In genomic region chr7:66250030-66250429, GRCm38 (mm10) we compare ENCODE assay signal across 8 mouse cellular contexts.
A peak's percentile ranks its signal among the peaks of the same experiment; 100 is the strongest.
DNase-seq lines count a peak whose midpoint lies in the region; ATAC-seq and TF ChIP-seq lines count a peak whose summit lies in the region.

No protein-coding gene starts in this region.

- no peaks in the 10 kb centered on the region for H3K36me3 ChIP-seq in kidney, adult 2 months (ENCODE audit: control insufficient read depth, insufficient read depth, low read length)
- no peaks in the 10 kb centered on the region for H3K36me3 ChIP-seq in limb, embryonic 10.5 days
- H3K36me3 ChIP-seq in stomach, embryonic 16.5 days (ENCODE audit: control insufficient read depth, insufficient read depth, low read length) = no peaks in the 10 kb centered on the region

- ATAC-seq in monocyte, adult 5-6 weeks (replicated peaks; ENCODE audit: insufficient number of reproducible peaks, low FRiP score, low TSS enrichment, poor library complexity, severe bottlenecking) = peak; percentile 75
- ATAC-seq in stomach, embryonic 16.5 days (ENCODE audit: insufficient read depth, low FRiP score) = peak; percentile 74; the same call in 1 of the 2 replicates

- H3K4me2 ChIP-seq in stomach, embryonic 16.5 days (ENCODE audit: low read depth, low read length) = no peak overlapping the region

- H3K27ac ChIP-seq in kidney, adult 2 months (ENCODE audit: insufficient read depth, low read depth, low read length) = peak overlapping the region; percentile 53; the same call in 1 of the 2 replicates
- H3K27ac ChIP-seq in limb, embryonic 10.5 days = peak overlapping the region; percentile 64
- no peak overlapping the region for H3K27ac ChIP-seq in stomach, embryonic 16.5 days (ENCODE audit: low read length)

- TF ChIP-seq POLR2A in kidney, adult 2 months (IDR thresholded peaks at IDR 0.05; ENCODE audit: low read depth, low read length) = no peak

- DNase-seq in 3134 (ENCODE audit: extremely low read depth, insufficient read length, low spot score) (peak; percentile 38), adipocyte (ENCODE audit: low spot score) (peak; percentile 77)
- peak; percentile 72 for DNase-seq in embryo, embryonic 10 days (ENCODE audit: low spot score)
- DNase-seq in gastrocnemius, postnatal 25 days = peak; percentile 64
- peak; percentile 90 for DNase-seq in kidney, adult 2 months
- peak; percentile 72 for DNase-seq in limb, embryonic 10.5 days (ENCODE audit: low spot score)

- no peaks in the 10 kb centered on the region for H3K9me3 ChIP-seq in limb, embryonic 10.5 days (replicated peaks)
- no peaks in the 10 kb centered on the region for H3K9me3 ChIP-seq in stomach, embryonic 16.5 days (replicated peaks; ENCODE audit: control insufficient read depth, low read length)

- H3K9ac ChIP-seq in stomach, embryonic 16.5 days (ENCODE audit: low read length) = no peak overlapping the region

- H3K27me3 ChIP-seq in kidney, adult 2 months (replicated peaks; ENCODE audit: control insufficient read depth, insufficient read depth, low read length) = no peaks in the 10 kb centered on the region
- no peaks in the 10 kb centered on the region for H3K27me3 ChIP-seq in limb, embryonic 10.5 days (ENCODE audit: low read depth, poor library complexity, severe bottlenecking)
- H3K27me3 ChIP-seq in stomach, embryonic 16.5 days (ENCODE audit: control insufficient read depth, insufficient read depth, low read length) = no peaks in the 10 kb centered on the region

- WGBS in kidney, adult 2 months = 15% methylated on average over 6 of the region's 6 CpGs
- 31% methylated on average over 6 of the region's 6 CpGs for WGBS in limb, embryonic 10.5 days
- WGBS in stomach, embryonic 16.5 days = 22% methylated on average over 6 of the region's 6 CpGs

- no peak overlapping the region for H3K4me3 ChIP-seq in kidney, adult 2 months (ENCODE audit: insufficient read depth, low read depth, low read length)
- no peak overlapping the region for H3K4me3 ChIP-seq in limb, embryonic 10.5 days
- H3K4me3 ChIP-seq in stomach, embryonic 16.5 days (replicated peaks; ENCODE audit: low read length) = no peak overlapping the region

- TF ChIP-seq CTCF in kidney, adult 2 months (conservative IDR thresholded peaks at IDR 0.05; ENCODE audit: insufficient read depth, insufficient read length, low read depth, low read length) = peak; percentile 83

- H3K4me1 ChIP-seq in kidney, adult 2 months (ENCODE audit: control insufficient read depth, insufficient read depth, low read length) = peaks cover 12% of the 10 kb centered on the region; the same call in 1 of the 2 replicates
- H3K4me1 ChIP-seq in limb, embryonic 10.5 days = peaks cover 16% of the 10 kb centered on the region
- no peaks in the 10 kb centered on the region for H3K4me1 ChIP-seq in stomach, embryonic 16.5 days (ENCODE audit: control insufficient read depth, insufficient read depth, low read length)

Comparison
In these comparisons a context has a peak if more than half of its experiments do, and no peak if none do; other contexts are left out.
1. DNase-seq: peak in every context shown above with its lines; median percentile 90 in kidney, adult 2 months; 77 in adipocyte; 72 in embryo, embryonic 10 days; 72 in limb, embryonic 10.5 days; 64 in gastrocnemius, postnatal 25 days; 38 in 3134.